Mouse (Mus musculus): ENCODE results near the gene Tsacc. TPM values are rescaled to one million over a fixed set of nuclear protein-coding genes. Genes with fewer than 3 reads are reported as not detected.

Tsacc gene
- polyA plus RNA-seq, 1 experiment from 2014 or later, result 12.2 TPM

DNA sequence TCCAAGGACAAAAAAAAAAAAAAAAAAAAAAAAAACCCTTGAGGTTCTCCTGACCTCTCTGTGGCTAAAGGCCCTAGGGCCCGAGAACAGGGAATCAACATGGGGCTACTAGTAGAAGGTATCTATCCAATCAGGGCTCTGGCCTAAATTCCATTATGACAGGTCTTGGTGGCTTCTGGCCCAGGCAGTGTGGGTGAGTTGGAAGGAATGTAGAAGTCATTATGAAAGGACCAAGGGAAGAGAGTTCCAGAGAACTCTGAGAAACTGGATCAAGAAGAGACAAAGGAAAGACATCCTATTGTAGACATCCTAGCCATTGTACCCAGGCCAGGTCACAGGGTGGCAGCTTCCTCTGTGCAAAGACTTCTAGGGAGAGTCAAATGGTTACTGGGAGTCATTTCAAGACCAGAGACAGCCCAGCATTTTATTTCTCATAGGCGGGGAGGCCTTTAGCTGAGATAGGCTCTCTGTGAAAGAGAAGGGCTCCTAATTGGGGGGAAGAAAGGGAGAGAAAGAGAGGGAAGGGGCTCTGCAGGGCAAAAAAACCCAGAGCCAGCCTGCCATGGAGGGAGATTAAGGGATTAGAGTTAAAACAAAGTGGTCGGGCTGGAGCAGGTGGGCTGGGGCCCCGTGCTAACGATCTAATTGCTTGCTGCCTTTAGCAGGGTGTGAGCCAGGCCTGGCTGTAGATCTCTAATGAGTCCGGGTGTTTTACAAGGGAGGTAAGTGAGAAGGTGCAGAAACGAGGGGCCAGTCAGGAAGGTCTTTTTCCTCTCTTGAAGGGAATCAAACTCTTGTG is 63.7 kb downstream of the Tsacc start:
- Histone ChIP-seq H3K4me1 (replicated peaks) (no peaks in the 10 kb centered on the region), H3K27ac (no peak overlapping the region), H3K4me3 (replicated peaks) (no peak overlapping the region), H3K36me3 (no peaks in the 10 kb centered on the region), H3K9ac (no peak overlapping the region), H3K4me2 (replicated peaks) (no peak overlapping the region), H3K27me3 (replicated peaks) (peaks cover 43% of the 10 kb centered on the region), H3K9me3 (no peaks in the 10 kb centered on the region)
- ATAC-seq, result no peak
- 27% methylated on average over 7 of the region's 7 CpGs for WGBS

Other genes with a start within 250 kb of the Tsacc start
- 152 and 167 TPM in 2 replicates for gene Naxe, start 238.5 kb downstream of the Tsacc start, polyA plus RNA-seq (2015; fragmentation: Nextera tagmentation; extraction: Ambion mirVana)
- not detected in 2 replicates for gene Ttc24, start 218.7 kb downstream of the Tsacc start, polyA plus RNA-seq (2015; fragmentation: Nextera tagmentation; extraction: Ambion mirVana)
- 16.7 and 17.0 TPM in 2 replicates for gene Iqgap3, start 215.0 kb downstream of the Tsacc start, polyA plus RNA-seq (2015; fragmentation: Nextera tagmentation; extraction: Ambion mirVana)
- 19.7 and 20.8 TPM in 2 replicates for gene Mef2d, start 154.6 kb downstream of the Tsacc start, polyA plus RNA-seq (2015; fragmentation: Nextera tagmentation; extraction: Ambion mirVana)
- 0.59 and 0.69 TPM in 2 replicates for gene Rhbg, start 42.3 kb downstream of the Tsacc start, polyA plus RNA-seq (2015; fragmentation: Nextera tagmentation; extraction: Ambion mirVana)
- 0.15 and 0.42 TPM in 2 replicates for gene Gm38392, start 9.8 kb downstream of the Tsacc start, polyA plus RNA-seq (2015; fragmentation: Nextera tagmentation; extraction: Ambion mirVana)
- gene Cct3, start 117 bp upstream of the Tsacc start, polyA plus RNA-seq (2015; fragmentation: Nextera tagmentation; extraction: Ambion mirVana), result 520 and 528 TPM in 2 replicates
- gene Glmp, start 28.0 kb upstream of the Tsacc start, polyA plus RNA-seq (2015; fragmentation: Nextera tagmentation; extraction: Ambion mirVana), result 268 and 282 TPM in 2 replicates
- gene Tmem79, start 39.1 kb upstream of the Tsacc start, polyA plus RNA-seq (2015; fragmentation: Nextera tagmentation; extraction: Ambion mirVana), result 20.6 and 21.6 TPM in 2 replicates
- 39.9 and 45.8 TPM in 2 replicates for gene Smg5, start 39.3 kb upstream of the Tsacc start, polyA plus RNA-seq (2015; fragmentation: Nextera tagmentation; extraction: Ambion mirVana)
- gene Paqr6, start 67.6 kb upstream of the Tsacc start, polyA plus RNA-seq (2015; fragmentation: Nextera tagmentation; extraction: Ambion mirVana), result 3.7 and 4.2 TPM in 2 replicates
- 1.3 and 2.7 TPM in 2 replicates for gene Bglap3, start 75.7 kb upstream of the Tsacc start, polyA plus RNA-seq (2015; fragmentation: Nextera tagmentation; extraction: Ambion mirVana)
- gene Bglap2, start 81.7 kb upstream of the Tsacc start, polyA plus RNA-seq (2015; fragmentation: Nextera tagmentation; extraction: Ambion mirVana), result not detected in 2 replicates
- gene Bglap, start 87.5 kb upstream of the Tsacc start, polyA plus RNA-seq (2015; fragmentation: Nextera tagmentation; extraction: Ambion mirVana), result not detected in 2 replicates
- gene Pmf1, start 113.3 kb upstream of the Tsacc start, polyA plus RNA-seq (2015; fragmentation: Nextera tagmentation; extraction: Ambion mirVana), result 127 and 128 TPM in 2 replicates
- gene Slc25a44, start 128.1 kb upstream of the Tsacc start, polyA plus RNA-seq (2015; fragmentation: Nextera tagmentation; extraction: Ambion mirVana), result 17.2 and 17.3 TPM in 2 replicates
- 30.9 and 39.2 TPM in 2 replicates for gene Sema4a, start 164.2 kb upstream of the Tsacc start, polyA plus RNA-seq (2015; fragmentation: Nextera tagmentation; extraction: Ambion mirVana)
- 120 TPM in 2 replicates for gene Lmna, start 213.0 kb upstream of the Tsacc start, polyA plus RNA-seq (2015; fragmentation: Nextera tagmentation; extraction: Ambion mirVana)
- gene Mex3a, start 235.4 kb upstream of the Tsacc start, polyA plus RNA-seq (2015; fragmentation: Nextera tagmentation; extraction: Ambion mirVana), result 9.6 and 11.2 TPM in 2 replicates

Measured in intestine, embryonic 15.5 days (tissue).